Mouse (Mus musculus): ENCODE results near the gene Muc5b. TPM values are rescaled to one million over a fixed set of nuclear protein-coding genes. Genes with fewer than 3 reads are reported as not detected.

Gene Muc5b
- polyA plus RNA-seq, 1 experiment from 2014 or later, result not detected

GRCm38 (mm10) chr7:141918407-141918806 lies 79.5 kb downstream of the Muc5b start, which contains the start of gene Tollip:
Gene Tollip (minus strand): TSS chr7:141918507.
- H3K36me3 ChIP-seq (ENCODE audit: control insufficient read depth, insufficient read depth, low read length), result no peaks in the 10 kb centered on the region
- no peak within 1 kb of the TSS for H3K4me2 ChIP-seq (ENCODE audit: low read depth, severe bottlenecking)
- ATAC-seq (ENCODE audit: insufficient number of reproducible peaks, low FRiP score, low TSS enrichment, low read depth) (no peak), DNase-seq (ENCODE audit: low spot score) (no peak)
- no peak within 1 kb of the TSS for H3K4me3 ChIP-seq (ENCODE audit: low read depth, low read length)
- no peaks in the 10 kb centered on the region for H3K4me1 ChIP-seq (ENCODE audit: control insufficient read depth, insufficient read depth, low read length)
- WGBS, result 88% methylated on average over 2 of the region's 2 CpGs
- H3K9me3 ChIP-seq (ENCODE audit: control insufficient read depth, low read length), result no peaks in the 10 kb centered on the region
- no peak within 1 kb of the TSS for H3K9ac ChIP-seq (ENCODE audit: low read length)
- no peaks in the 10 kb centered on the region for H3K27me3 ChIP-seq (ENCODE audit: control insufficient read depth, insufficient read depth, low read length)
- no peak within 1 kb of the TSS for H3K27ac ChIP-seq (replicated peaks; ENCODE audit: low read depth, low read length)

Other genes with a start within 250 kb of the Muc5b start
- gene Muc6, start 183.8 kb upstream of the Muc5b start, polyA plus RNA-seq (2014; fragmentation: Nextera tagmentation; extraction: Ambion mirVana), result 0.17 and 0.23 TPM in 2 replicates
- 0.27 and 0.56 TPM in 2 replicates for gene Muc2, start 148.7 kb upstream of the Muc5b start, polyA plus RNA-seq (2014; fragmentation: Nextera tagmentation; extraction: Ambion mirVana)
- gene Muc5ac, start 50.1 kb upstream of the Muc5b start, polyA plus RNA-seq (2014; fragmentation: Nextera tagmentation; extraction: Ambion mirVana), result not detected in 2 replicates
- gene Tollip, start 79.4 kb downstream of the Muc5b start, polyA plus RNA-seq (2014; fragmentation: Nextera tagmentation; extraction: Ambion mirVana), result 38.0 and 38.8 TPM in 2 replicates
- gene Brsk2, start 110.7 kb downstream of the Muc5b start, polyA plus RNA-seq (2014; fragmentation: Nextera tagmentation; extraction: Ambion mirVana), result 0.49 and 0.51 TPM in 2 replicates
- gene Mob2, start 222.0 kb downstream of the Muc5b start, polyA plus RNA-seq (2014; fragmentation: Nextera tagmentation; extraction: Ambion mirVana), result 57.6 and 62.7 TPM in 2 replicates